Mouse (Mus musculus) embryonic facial prominence, embryonic 14.5 days (tissue): ENCODE measurements around the gene Pacsin2. TPM values are rescaled to one million over a fixed set of nuclear protein-coding genes. Genes with fewer than 3 reads are reported as not detected.
A peak's percentile ranks its signal among the peaks of the same experiment; 100 is the strongest.

Experiments
- ATAC-seq: fragments of 200-750 bp; cut with Nextera tagmentation; 2 replicates; pipeline ENCODE4 v1.8.0; 2017; ENCODE audit warnings: low read depth, moderate number of reproducible peaks, moderate TSS enrichment
- DNase-seq: peaks from one replicate; pipeline ENCODE4 v3.0.0-alpha.2; 2015; ENCODE audit warnings: low spot score
- H3K27ac ChIP-seq: fragments of 300-500 bp; sonication (generic); replicated peaks from 2 replicates; pipeline ENCODE4 v1.5.1; 2014; ENCODE audit warnings: low read depth, mild to moderate bottlenecking, low read length, moderate library complexity
- H3K27me3 ChIP-seq: fragments of 300-500 bp; sonication (generic); replicated peaks from 2 replicates; pipeline ENCODE4 v1.6.1; 2014; ENCODE audit warnings: low read length; ENCODE audit not compliant: control insufficient read depth, insufficient read depth
- H3K36me3 ChIP-seq: fragments of 300-500 bp; sonication (generic); 2 replicates; pipeline ENCODE4 v1.6.1; 2014; ENCODE audit warnings: low read length, mixed read lengths; ENCODE audit not compliant: control insufficient read depth, insufficient read depth
- H3K4me1 ChIP-seq: fragments of 300-500 bp; sonication (generic); 2 replicates; pipeline ENCODE4 v1.6.1; 2014; ENCODE audit warnings: antibody characterized with exemption, low read length; ENCODE audit not compliant: control insufficient read depth, insufficient read depth
- H3K4me2 ChIP-seq: fragments of 300-500 bp; sonication (generic); 2 replicates; pipeline ENCODE4 v1.6.1; 2014; ENCODE audit warnings: low read depth, mild to moderate bottlenecking, low read length, moderate library complexity, mixed read lengths
- H3K4me3 ChIP-seq: fragments of 300-500 bp; sonication (generic); 2 replicates; pipeline ENCODE4 v1.5.1; 2014; ENCODE audit warnings: low read depth, mild to moderate bottlenecking, low read length
- H3K9ac ChIP-seq: fragments of 300-500 bp; sonication (generic); 2 replicates; pipeline ENCODE4 v1.6.1; 2014; ENCODE audit warnings: low read depth, mild to moderate bottlenecking, low read length, moderate library complexity, mixed read lengths
- H3K9me3 ChIP-seq: fragments of 300-500 bp; sonication (generic); 2 replicates; pipeline ENCODE4 v1.6.1; 2016; ENCODE audit warnings: low read length; ENCODE audit not compliant: control insufficient read depth
- WGBS: fragments of 180-500 bp; shearing (Covaris S2); extraction: QIAGEN DNeasy Blood & Tissue Kit; methylation state at CpG from one replicate; pipeline ENCODE4 v1.1.7; 2014; 5-methylcytosine and 5-hydroxymethylcytosine counted together
- polyA plus RNA-seq: library from polyadenylated mRNA; unstranded; fragments of >200 nt; fragmentation: Nextera tagmentation; extraction: Ambion mirVana; gene quantifications from 2 replicates; pipeline ENCODE4 v1.2.1, GENCODE M21; 2014

The Pacsin2 gene
- polyA plus RNA-seq, 1 experiment from 2014 or later, result 49.3 TPM

GRCm38 (mm10) chr15:83440726-83441125 lies 23.7 kb downstream of the Pacsin2 start:
- Histone ChIP-seq H3K27ac (no peak overlapping the region), H3K4me3 (no peak overlapping the region), H3K36me3 (no peaks in the 10 kb centered on the region), H3K9ac (no peak overlapping the region), H3K4me2 (no peak overlapping the region), H3K9me3 (no peaks in the 10 kb centered on the region), H3K4me1 (peaks cover 20% of the 10 kb centered on the region), H3K27me3 (no peaks in the 10 kb centered on the region)
- no peak for DNase-seq
- ATAC-seq, result no peak
- 38% methylated on average over 5 of the region's 5 CpGs for WGBS

DNA sequence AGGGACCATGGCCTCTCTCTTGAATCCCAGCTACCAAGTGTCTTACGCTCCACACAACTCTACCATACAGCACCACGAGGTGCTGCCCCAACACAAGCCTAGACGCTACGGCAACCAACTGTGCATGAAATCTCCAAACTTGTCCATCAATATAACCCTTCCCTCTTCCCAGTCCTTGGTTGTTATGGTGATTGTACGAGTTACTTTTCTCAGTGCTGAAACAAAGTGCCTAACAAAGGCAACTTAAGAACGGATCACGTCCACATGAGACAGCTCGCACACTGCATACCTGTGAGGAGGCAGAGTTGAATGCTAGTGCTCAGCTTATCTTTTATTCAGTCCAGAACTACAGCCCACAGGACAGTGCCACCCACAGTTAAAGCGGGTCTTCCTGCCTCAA lies 27.9 kb downstream of the Pacsin2 start:
- Histone ChIP-seq H3K9ac (no peak overlapping the region), H3K4me1 (peaks cover 29% of the 10 kb centered on the region), H3K36me3 (no peaks in the 10 kb centered on the region), H3K4me3 (no peak overlapping the region), H3K9me3 (no peaks in the 10 kb centered on the region), H3K27me3 (no peaks in the 10 kb centered on the region), H3K4me2 (no peak overlapping the region), H3K27ac (no peak overlapping the region)
- DNase-seq (no peak), ATAC-seq (no peak)
- WGBS, result 88% methylated on average over 9 of the region's 9 CpGs

- no peak overlapping the region for H3K27ac ChIP-seq
- peaks cover 23% of the 10 kb centered on the region for H3K4me1 ChIP-seq
- peak; percentile 65 for DNase-seq
- H3K9me3 ChIP-seq, result no peaks in the 10 kb centered on the region
- no peak for ATAC-seq
- no peak overlapping the region for H3K4me2 ChIP-seq
- no peak overlapping the region for H3K9ac ChIP-seq
- H3K27me3 ChIP-seq, result no peaks in the 10 kb centered on the region
- H3K36me3 ChIP-seq, result no peaks in the 10 kb centered on the region
- H3K4me3 ChIP-seq, result no peak overlapping the region
- 72% methylated on average over 8 of the region's 8 CpGs for WGBS
Observed at GRCm38 (mm10) chr15:83435324-83436090, 28.9 kb downstream of the Pacsin2 start.

- H3K27ac ChIP-seq, result no peak overlapping the region
- H3K4me1 ChIP-seq, result peaks cover 23% of the 10 kb centered on the region
- no peak for DNase-seq
- no peak overlapping the region for H3K4me2 ChIP-seq
- H3K36me3 ChIP-seq, result no peaks in the 10 kb centered on the region
- no peak overlapping the region for H3K9ac ChIP-seq
- no peaks in the 10 kb centered on the region for H3K9me3 ChIP-seq
- 81% methylated on average over 4 of the region's 4 CpGs for WGBS
- H3K27me3 ChIP-seq, result no peaks in the 10 kb centered on the region
- no peak for ATAC-seq
- no peak overlapping the region for H3K4me3 ChIP-seq
Observed at GRCm38 (mm10) chr15:83434692-83435091, 29.7 kb downstream of the Pacsin2 start.

DNA sequence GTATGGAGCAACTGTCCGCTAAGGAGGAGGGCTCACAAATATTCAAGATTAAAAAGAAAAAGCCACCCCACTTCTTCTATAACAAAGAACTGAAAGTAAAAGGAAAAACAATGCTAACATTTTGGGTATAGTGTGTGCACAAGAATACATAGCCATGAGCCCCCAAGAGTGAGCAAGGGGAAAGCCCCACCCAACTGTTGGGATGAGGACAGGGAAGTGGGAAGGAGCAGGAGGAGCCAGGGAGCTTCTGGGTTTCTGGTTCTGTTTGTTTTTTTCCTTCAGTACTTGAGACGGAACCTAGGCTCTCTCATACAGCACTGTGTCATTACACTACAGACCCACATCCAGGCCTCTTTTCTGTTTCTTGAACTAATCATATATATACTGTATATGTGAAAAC lies 31.1 kb downstream of the Pacsin2 start:
- Histone ChIP-seq H3K27me3 (no peaks in the 10 kb centered on the region), H3K4me3 (no peak overlapping the region), H3K27ac (peak overlapping the region; percentile 30), H3K4me2 (no peak overlapping the region), H3K4me1 (peaks cover 25% of the 10 kb centered on the region), H3K36me3 (no peaks in the 10 kb centered on the region), H3K9ac (no peak overlapping the region), H3K9me3 (no peaks in the 10 kb centered on the region)
- 69% methylated on average over 2 of the region's 2 CpGs for WGBS
- no peak for ATAC-seq
- DNase-seq, result no peak

DNA sequence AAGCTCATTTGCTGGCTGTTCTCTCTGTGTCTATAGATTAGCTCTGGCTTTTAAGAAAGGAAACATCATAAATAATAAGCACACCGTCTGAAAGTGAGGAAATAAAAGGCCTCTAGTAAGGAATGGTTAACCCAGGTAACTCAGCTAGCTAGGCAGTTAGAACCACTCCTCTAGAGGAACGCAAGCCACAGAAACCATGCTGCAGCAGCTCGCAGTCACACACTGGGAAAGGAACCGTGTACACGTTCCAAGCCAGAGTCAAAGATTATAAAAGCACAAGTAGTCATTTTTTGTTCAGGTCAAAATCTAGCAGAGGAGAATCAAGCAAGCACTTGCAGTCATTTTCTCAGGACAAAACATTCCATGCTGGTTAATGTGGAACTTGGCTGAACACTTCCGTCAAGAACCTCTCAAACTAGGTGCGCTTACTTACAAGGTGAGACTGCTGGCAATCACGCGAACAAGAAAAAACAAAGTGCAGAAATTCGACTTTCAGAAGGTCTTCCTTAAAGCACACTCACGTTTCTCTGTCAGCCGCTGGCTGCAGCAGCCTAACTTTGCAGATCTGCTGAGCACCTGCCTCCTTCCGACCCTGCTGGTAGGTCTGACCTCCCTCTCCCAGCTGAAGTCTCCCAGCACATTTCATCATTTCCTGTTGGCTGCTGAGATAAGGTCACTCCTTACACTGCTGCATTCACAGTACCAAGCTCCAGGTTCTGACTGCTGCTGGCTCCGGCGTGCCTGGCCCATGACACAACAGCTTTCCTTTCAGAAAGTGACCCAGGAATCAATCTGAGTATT lies 32.0 kb downstream of the Pacsin2 start:
- Histone ChIP-seq H3K36me3 (no peaks in the 10 kb centered on the region), H3K4me1 (peaks cover 28% of the 10 kb centered on the region), H3K27ac (peak overlapping the region; percentile 61), H3K4me3 (no peak overlapping the region), H3K9me3 (no peaks in the 10 kb centered on the region), H3K4me2 (no peak overlapping the region), H3K27me3 (no peaks in the 10 kb centered on the region), H3K9ac (no peak overlapping the region)
- 44% methylated on average over 15 of the region's 15 CpGs for WGBS
- no peak for ATAC-seq
- DNase-seq, result no peak

DNA sequence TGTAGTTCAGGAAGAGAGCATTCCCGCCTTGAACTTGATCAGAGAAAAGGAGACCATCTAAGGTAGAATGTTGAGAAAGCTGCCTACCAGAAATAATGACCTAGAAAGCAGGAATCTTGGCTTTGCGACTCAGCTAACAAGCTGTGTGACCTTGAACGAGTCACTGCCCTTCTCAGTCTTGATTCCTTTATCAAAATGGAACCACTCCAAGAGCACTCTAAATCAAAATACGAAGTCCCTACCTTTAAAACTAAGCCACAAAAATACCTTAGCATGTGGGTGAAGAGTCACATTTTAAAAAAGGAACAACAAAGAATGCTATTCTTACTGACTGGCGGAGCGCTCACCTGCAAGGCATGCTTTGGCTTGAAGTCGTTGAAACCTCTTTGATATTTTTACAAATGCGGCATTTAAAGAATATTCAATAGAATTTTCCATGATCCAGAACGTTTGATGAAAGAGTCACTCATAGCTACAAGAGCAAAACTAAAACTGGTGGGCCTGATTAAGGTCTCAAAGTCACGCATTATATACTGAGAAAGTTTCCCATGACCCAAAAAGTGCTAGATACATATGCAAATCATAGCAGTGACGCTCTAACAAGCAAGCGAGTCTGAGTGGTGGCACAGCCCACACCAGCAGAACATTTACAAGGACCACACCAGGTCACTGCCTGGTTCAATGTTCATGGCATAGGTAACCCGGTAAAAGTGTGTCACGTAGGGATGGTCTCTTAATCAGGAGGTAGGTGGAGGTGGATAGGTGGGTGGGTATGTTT lies 33.2 kb downstream of the Pacsin2 start:
- DNase-seq, result no peak
- Histone ChIP-seq H3K36me3 (no peaks in the 10 kb centered on the region), H3K9ac (no peak overlapping the region), H3K27me3 (no peaks in the 10 kb centered on the region), H3K4me2 (no peak overlapping the region), H3K4me3 (no peak overlapping the region), H3K4me1 (peaks cover 28% of the 10 kb centered on the region), H3K9me3 (no peaks in the 10 kb centered on the region), H3K27ac (no peak overlapping the region)
- ATAC-seq, result no peak
- 86% methylated on average over 14 of the region's 14 CpGs for WGBS

DNA sequence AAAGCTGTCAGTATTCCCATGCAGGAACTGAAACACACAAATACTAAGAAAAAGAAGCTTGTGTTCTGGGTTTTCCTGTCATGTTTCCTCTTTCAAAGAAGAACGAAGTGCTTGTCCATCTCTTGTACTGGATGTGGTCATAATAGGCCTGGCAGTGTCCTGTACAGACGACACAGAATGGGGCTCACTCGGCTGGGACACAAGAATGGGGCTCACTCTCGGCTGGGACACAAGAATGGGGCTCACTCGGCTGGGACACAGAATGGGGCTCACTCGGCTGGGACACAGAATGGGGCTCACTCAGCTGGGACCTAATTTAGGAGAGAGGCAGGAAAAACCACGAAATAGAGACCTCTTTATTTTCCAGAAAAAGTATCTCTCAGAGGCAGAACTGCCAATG lies 34.0 kb downstream of the Pacsin2 start:
- DNase-seq, result no peak

More for the DNA sequence above, 34.0 kb downstream of the Pacsin2 start:
- Histone ChIP-seq H3K9me3 (no peaks in the 10 kb centered on the region), H3K27me3 (no peaks in the 10 kb centered on the region), H3K4me3 (no peak overlapping the region), H3K9ac (no peak overlapping the region), H3K36me3 (no peaks in the 10 kb centered on the region), H3K4me2 (no peak overlapping the region), H3K27ac (no peak overlapping the region), H3K4me1 (peaks cover 27% of the 10 kb centered on the region)
- WGBS, result 69% methylated on average over 7 of the region's 7 CpGs
- ATAC-seq, result no peak
